Mouse (Mus musculus) testis, adult 2 months (tissue): ENCODE results near the gene Khsrp.

ENCODE experiments used
- CTCF ChIP-seq: fragments of 200-500 bp; IDR thresholded peaks from 2 replicates; pipeline ENCODE4 v1.5.1; 2012; ENCODE audit warnings: low read depth, mild to moderate bottlenecking, inconsistent platforms, low read length, moderate library complexity; ENCODE audit not compliant: control insufficient read depth, insufficient read depth, insufficient replicate concordance
- POLR2A ChIP-seq: fragments of 200-500 bp; IDR thresholded peaks from 2 replicates; pipeline ENCODE4 v1.6.1; 2012; ENCODE audit warnings: low read depth, mild to moderate bottlenecking, inconsistent platforms, low read length, moderate library complexity; ENCODE audit not compliant: control insufficient read depth

DNA sequence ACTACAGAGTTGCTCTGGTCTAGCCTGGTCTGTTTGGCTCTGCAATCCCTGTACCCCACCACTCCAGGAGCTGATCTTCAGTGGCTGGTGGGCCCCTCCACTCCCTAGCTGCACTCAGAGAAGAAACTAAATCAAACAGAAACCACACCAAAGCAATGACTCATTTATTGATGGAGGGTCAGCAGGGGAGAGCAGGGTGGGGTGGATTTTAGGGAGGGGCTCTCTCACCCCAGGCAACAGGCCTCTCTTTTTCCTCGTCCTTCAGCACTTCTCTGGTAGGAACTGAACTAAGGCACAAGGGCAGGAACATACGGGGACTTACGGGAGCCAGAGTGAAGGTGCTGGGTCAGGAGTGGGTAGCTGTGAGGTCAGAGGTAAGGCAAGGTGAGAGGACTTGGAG is 48.6 kb upstream of the Khsrp start:
- no peak for TF ChIP-seq CTCF
- TF ChIP-seq POLR2A: no peak
